Mouse (Mus musculus) G1E (cell line): Measurements from ENCODE around the gene Ascl2.

ENCODE experiments used
- CTCF ChIP-seq: IDR thresholded peaks from 2 replicates; pipeline ENCODE4 v1.5.1; 2012; ENCODE audit warnings: low read depth, low read length, inconsistent platforms, mixed read lengths
- GATA1 ChIP-seq: IDR thresholded peaks from 2 replicates; pipeline ENCODE4 v1.6.1; 2012; ENCODE audit warnings: borderline replicate concordance, low read length, inconsistent platforms, mixed read lengths

GRCm38 (mm10) chr7:142931028-142931427 lies 38.0 kb downstream of the Ascl2 start, which contains the start of gene Th:
- TF ChIP-seq CTCF (no peak), GATA1 (no peak)
